Mouse (Mus musculus): Measurements from ENCODE around the gene Slc17a2. TPM values are rescaled to one million over a fixed set of nuclear protein-coding genes. Genes with fewer than 3 reads are reported as not detected.

Slc17a2 gene
- total and polyA plus RNA-seq, 3 experiments, result not detected

GRCm38 (mm10) chr13:23757921-23758320 lies 48.9 kb upstream of the Slc17a2 start:
- Histone ChIP-seq H3K4me1 (ENCODE audit: control insufficient read depth in 1 of 2, insufficient read depth in 2 of 2, low read length in 2 of 2) (peaks cover 0 to 11% of the 10 kb centered on the region in 2 experiments; a peak in 2 of 4 replicates), H3K27me3 (ENCODE audit: control insufficient read depth in 1 of 2, insufficient read depth in 2 of 2, low read length in 2 of 2) (no peaks in the 10 kb centered on the region), H3K9me3 (replicated peaks; ENCODE audit: insufficient read depth, low read length) (no peaks in the 10 kb centered on the region), H3K9ac (ENCODE audit: control insufficient read depth, low read depth, low read length, poor library complexity, severe bottlenecking) (peak overlapping the region; percentile 67), H3K36me3 (ENCODE audit: control insufficient read depth in 1 of 2, insufficient read depth in 2 of 2, low read length in 2 of 2) (peaks cover 0 to 50% of the 10 kb centered on the region in 2 experiments; a peak in 2 of 4 replicates), H3K4me3 (ENCODE audit: control insufficient read depth in 1 of 2, insufficient read depth in 1 of 2, low read depth in 2 of 2, low read length in 2 of 2) (no peak overlapping the region), H3K79me2 (ENCODE audit: control insufficient read depth, insufficient read depth, low read length, poor library complexity) (no peaks in the 10 kb centered on the region), H3K27ac (ENCODE audit: control insufficient read depth, low read depth, low read length) (peak overlapping the region; percentile 70)
- TF ChIP-seq ZNF384 (IDR thresholded peaks at IDR 0.05; ENCODE audit: low read depth, low read length) (no peak), GABPA (IDR thresholded peaks at IDR 0.05; ENCODE audit: low read depth, low read length) (no peak), HCFC1 (IDR thresholded peaks at IDR 0.05; ENCODE audit: low read depth, low read length) (no peak)
- DNase-seq (ENCODE audit: low read depth, low spot score), result no peak

DNA sequence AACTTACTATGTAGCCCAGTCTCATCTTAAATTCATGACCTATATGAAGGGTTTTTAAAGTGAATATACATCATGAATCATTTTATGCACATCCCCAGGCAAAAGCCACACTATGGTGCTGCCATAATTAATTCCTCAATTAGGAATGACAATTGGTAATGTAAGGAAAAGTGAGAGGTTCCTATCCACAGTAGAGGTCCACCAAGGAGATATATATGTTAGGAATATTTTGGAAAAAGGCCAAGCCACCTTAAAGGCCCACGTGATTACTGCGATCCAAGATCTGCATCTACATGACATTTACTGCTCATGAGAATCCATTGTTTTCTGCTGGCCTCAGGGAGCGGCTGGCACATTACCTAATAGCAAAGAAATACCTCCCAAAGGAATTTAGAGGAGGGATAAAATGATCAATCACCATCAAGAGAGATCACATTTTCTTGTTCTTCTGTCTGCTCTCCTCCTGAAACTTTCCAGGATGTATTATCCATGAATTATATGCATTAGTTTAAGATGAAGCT lies 47.5 kb upstream of the Slc17a2 start:
- Histone ChIP-seq H3K79me2 (ENCODE audit: control insufficient read depth, insufficient read depth, low read length, poor library complexity) (no peaks in the 10 kb centered on the region; the same call in 1 of the 2 replicates), H3K27me3 (ENCODE audit: control insufficient read depth in 1 of 2, insufficient read depth in 2 of 2, low read length in 2 of 2) (no peaks in the 10 kb centered on the region), H3K36me3 (ENCODE audit: control insufficient read depth in 1 of 2, insufficient read depth in 2 of 2, low read length in 2 of 2) (peaks cover 0 to 44% of the 10 kb centered on the region in 2 experiments; a peak in 2 of 4 replicates), H3K27ac (ENCODE audit: control insufficient read depth, low read depth, low read length) (peak overlapping the region; percentile 97), H3K9ac (ENCODE audit: control insufficient read depth, low read depth, low read length, poor library complexity, severe bottlenecking) (peak overlapping the region; percentile 81), H3K4me3 (ENCODE audit: control insufficient read depth in 1 of 2, insufficient read depth in 1 of 2, low read depth in 2 of 2, low read length in 2 of 2) (no peak overlapping the region), H3K9me3 (replicated peaks; ENCODE audit: insufficient read depth, low read length) (no peaks in the 10 kb centered on the region), H3K4me1 (ENCODE audit: control insufficient read depth in 1 of 2, insufficient read depth in 2 of 2, low read length in 2 of 2) (peaks cover 0 to 13% of the 10 kb centered on the region in 2 experiments; a peak in 2 of 4 replicates)
- peak; percentile 52 for DNase-seq (ENCODE audit: low read depth, low spot score)
- TF ChIP-seq CTCF (IDR thresholded peaks at IDR 0.05 in 2 of 3, conservative IDR thresholded peaks at IDR 0.05 in 1 of 3; ENCODE audit: control insufficient read depth in 1 of 3, insufficient read depth in 1 of 3, low read depth in 2 of 3, low read length in 3 of 3, poor library complexity in 1 of 3, severe bottlenecking in 1 of 3) (no peak), SIN3A (IDR thresholded peaks at IDR 0.05; ENCODE audit: low read length) (no peak), RCOR1 (IDR thresholded peaks at IDR 0.05; ENCODE audit: low read depth, low read length) (no peak), POLR2AphosphoS2 (IDR thresholded peaks at IDR 0.05; ENCODE audit: low read length) (no peak), MAFK (IDR thresholded peaks at IDR 0.05; ENCODE audit: borderline replicate concordance, low read depth, low read length) (no peak), CHD2 (IDR thresholded peaks at IDR 0.05; ENCODE audit: low read length) (no peak), TCF12 (IDR thresholded peaks at IDR 0.05; ENCODE audit: low read depth, low read length) (no peak), NRF1 (IDR thresholded peaks at IDR 0.05; ENCODE audit: insufficient read depth, low read depth, low read length, poor library complexity, severe bottlenecking) (no peak)

GRCm38 (mm10) chr13:23759916-23760239 lies 46.9 kb upstream of the Slc17a2 start:
- H3K36me3 ChIP-seq (ENCODE audit: control insufficient read depth in 1 of 2, insufficient read depth in 2 of 2, low read length in 2 of 2), result peaks cover 0 to 47% of the 10 kb centered on the region in 2 experiments; a peak in 2 of 4 replicates

More at GRCm38 (mm10) chr13:23759916-23760239, 46.9 kb upstream of the Slc17a2 start:
- Histone ChIP-seq H3K27me3 (ENCODE audit: control insufficient read depth in 1 of 2, insufficient read depth in 2 of 2, low read length in 2 of 2) (no peaks in the 10 kb centered on the region), H3K27ac (ENCODE audit: control insufficient read depth, low read depth, low read length) (peak overlapping the region; percentile 97), H3K9me3 (replicated peaks; ENCODE audit: insufficient read depth, low read length) (no peaks in the 10 kb centered on the region), H3K4me1 (ENCODE audit: control insufficient read depth in 1 of 2, insufficient read depth in 2 of 2, low read length in 2 of 2) (peaks cover 0 to 19% of the 10 kb centered on the region in 2 experiments; a peak in 2 of 4 replicates), H3K9ac (ENCODE audit: control insufficient read depth, low read depth, low read length, poor library complexity, severe bottlenecking) (peak overlapping the region; percentile 81), H3K79me2 (ENCODE audit: control insufficient read depth, insufficient read depth, low read length, poor library complexity) (no peaks in the 10 kb centered on the region; the same call in 1 of the 2 replicates), H3K4me3 (ENCODE audit: control insufficient read depth in 1 of 2, insufficient read depth in 1 of 2, low read depth in 2 of 2, low read length in 2 of 2) (peak overlapping the region in 1 of 2 experiments; percentile 27; a peak in 2 of 4 replicates)
- TF ChIP-seq KAT2A (conservative IDR thresholded peaks at IDR 0.05; ENCODE audit: low read depth, low read length) (no peak), TAL1 (IDR thresholded peaks at IDR 0.05; ENCODE audit: low read length) (no peak), CTCF (IDR thresholded peaks at IDR 0.05 in 2 of 3, conservative IDR thresholded peaks at IDR 0.05 in 1 of 3; ENCODE audit: control insufficient read depth in 1 of 3, insufficient read depth in 1 of 3, low read depth in 2 of 3, low read length in 3 of 3, poor library complexity in 1 of 3, severe bottlenecking in 1 of 3) (0 out of 6 replicates have a peak, but pooled peaks of 1 of the 3 experiments have one; percentile 31), POLR2AphosphoS5 (IDR thresholded peaks at IDR 0.05; ENCODE audit: borderline replicate concordance, low read depth, low read length) (no peak)
- DNase-seq (ENCODE audit: low read depth, low spot score), result no peak

Data from MEL (cell line).